Mouse (Mus musculus): ENCODE results near the gene Ovol3.
"Not testable (repeated sequence)": the region's sequence is repeated elsewhere in the genome, so short reads cannot be mapped to it uniquely, and the experiment has no call there.

The Ovol3 gene

DNA sequence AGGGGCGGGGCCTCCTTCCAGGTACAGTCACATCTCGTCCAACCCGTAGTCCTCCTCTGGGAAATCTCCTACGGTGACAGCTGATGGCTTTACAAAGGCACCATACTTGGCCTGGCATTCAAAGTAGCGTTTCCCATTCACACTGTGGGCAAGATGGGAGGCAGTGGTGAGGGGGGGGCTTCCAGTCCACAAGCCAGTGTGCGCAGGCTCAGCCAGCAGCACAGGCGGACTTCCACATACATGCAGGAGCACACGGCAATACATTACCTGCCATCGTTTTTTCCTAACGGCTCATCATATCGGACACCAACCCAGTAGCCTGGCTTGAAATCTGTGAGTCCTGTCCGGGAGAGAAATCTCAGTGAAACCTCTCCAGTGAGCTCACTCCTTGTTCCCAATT, 11.3 kb downstream of the Ovol3 start:
- in situ Hi-C loops (cut with MboI, MseI), result no loop called here

DNA sequence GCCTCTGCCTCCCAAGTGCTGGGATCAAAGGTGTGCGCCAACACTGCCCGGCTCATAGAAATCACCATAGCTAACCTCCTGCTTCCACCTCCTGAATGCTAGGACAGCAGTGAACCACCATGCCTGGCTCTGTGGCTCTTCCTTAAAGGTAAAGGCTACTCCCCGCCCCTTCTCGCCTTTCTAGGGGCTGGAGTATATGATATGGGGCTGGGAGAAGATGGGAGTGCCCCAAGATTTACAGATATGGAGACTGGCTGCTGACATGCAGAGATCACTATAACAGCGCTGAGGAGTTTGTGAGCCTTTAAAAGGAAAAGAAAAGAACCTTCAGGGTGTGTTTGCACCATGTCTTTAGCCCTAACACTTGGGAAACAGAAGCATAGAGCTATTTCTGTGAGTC, 13.3 kb downstream of the Ovol3 start:
- in situ Hi-C loops (cut with MboI, MseI), result no loop called here

DNA sequence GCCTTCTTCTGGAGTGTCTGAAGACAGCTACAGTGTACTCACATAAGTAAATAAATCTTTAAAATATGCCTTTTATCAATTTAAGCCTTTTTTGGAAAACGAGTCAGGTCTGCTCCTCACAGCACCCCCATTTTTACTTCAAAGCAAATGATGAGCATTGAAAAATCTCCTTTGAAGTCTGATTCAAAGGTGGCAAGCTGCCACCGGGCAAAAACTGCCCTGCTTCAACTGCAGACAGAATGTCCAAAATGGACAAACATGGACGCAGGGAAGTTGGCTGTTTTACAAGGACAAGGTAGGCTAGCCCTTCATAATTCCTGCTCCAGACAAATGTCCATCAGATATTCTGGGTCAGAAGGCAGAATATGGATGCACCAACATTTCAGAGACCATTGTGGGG, 14.1 kb downstream of the Ovol3 start:
- in situ Hi-C loops (cut with MboI, MseI), result no loop called here

DNA sequence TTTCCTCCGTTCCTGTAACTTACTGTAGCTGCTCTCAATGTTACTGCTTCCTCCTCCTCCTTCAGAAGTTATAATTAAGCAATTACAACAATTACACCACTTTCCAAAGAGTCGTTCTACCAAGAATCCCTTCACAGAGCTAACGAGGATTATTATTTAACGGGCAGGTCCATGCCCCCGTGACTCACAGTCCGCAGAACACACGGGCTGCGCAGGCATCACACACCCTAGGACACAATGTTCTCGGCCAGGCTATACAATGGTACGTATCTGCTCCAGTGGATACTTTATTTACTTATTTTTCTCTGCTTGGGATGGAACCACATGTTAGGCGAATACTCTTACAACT, 15.5 kb downstream of the Ovol3 start:
- in situ Hi-C loops (cut with MboI, MseI), result no loop called here

DNA sequence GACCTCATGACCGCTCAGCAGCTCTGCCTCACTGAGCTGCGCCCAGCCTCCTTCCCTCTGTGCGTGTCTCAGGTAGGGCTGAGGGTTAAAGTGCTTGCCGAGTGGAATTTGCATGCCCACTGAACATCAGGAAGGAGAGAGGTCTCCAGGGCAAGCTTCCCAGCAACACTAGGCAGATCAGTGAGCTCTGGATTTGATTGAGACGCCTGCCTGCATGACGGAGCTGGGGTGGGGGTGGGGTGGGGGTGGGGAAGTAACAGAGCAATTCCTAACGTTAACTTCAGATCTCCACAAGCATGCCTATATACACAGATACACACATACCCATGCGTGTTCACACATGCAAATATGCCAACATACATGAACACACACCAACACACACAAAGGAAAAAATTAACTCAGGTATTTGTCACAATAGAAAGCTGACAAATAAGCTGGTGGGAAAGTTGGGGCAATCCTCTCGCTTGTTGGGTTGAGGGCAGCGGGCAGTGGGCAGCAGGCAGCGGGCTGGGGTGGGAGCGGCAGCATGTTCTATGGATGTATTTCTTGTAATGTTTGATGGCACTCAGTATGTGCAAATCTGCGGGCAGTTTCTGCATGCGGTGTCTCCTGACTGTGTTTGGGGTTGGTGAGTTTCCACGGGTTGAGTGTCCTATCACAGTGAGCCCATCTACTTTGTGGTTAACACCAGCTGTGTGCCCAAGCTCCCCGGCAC, 16.1 kb downstream of the Ovol3 start:
- in situ Hi-C loops (cut with MboI, MseI), result loop anchor here (5.0 kb wide), 1 partner anchor 37 kb away; the partner anchor contains the start of gene Cox7a1

DNA sequence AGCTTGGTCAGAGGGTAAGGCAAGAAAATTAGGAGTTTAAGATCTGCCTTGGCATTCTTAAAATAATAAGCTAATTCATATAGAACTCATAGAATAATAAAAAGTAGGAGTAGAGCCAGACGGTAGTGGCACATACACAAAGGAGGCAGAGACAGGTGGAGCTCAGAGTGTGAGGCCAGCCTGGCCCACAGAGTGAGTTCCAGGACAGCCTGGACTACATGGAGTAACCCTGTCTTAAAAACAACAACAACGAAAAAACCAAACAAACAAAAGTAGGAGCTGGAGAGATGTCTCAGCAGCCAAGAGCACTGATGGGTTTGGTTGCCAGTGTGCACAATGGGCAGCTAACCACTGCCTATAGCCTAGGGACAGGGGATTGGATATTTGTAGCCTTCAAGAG, 18.2 kb downstream of the Ovol3 start:
- in situ Hi-C loops (cut with MboI, MseI), result loop anchor here (5.0 kb wide), 1 partner anchor 35 kb away; the partner anchor contains the start of gene Cox7a1

DNA sequence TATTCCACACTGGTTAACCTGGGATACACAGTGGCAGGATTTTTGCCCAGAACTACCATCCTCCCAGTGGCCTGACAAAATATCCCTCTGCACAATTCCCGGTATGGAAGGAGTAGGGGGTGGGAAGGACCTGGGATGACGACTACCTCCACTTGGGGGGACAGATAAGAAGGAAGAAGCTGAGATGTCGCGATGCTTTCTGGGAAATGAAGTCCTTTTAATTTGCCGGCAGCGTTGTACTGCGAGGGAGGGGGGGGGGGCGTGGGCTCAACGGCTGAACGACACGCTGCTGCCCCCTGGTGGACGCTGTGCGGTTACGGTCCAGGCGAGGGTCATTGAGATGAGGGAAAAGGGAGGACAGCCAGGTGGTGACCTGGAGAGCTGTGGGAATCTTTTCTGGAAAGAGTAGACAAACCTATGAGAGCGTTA, 18.8 kb downstream of the Ovol3 start:
- in situ Hi-C loops (cut with MboI, MseI), result loop anchor here (5.0 kb wide), 1 partner anchor 34 kb away; the partner anchor contains the start of gene Cox7a1

DNA sequence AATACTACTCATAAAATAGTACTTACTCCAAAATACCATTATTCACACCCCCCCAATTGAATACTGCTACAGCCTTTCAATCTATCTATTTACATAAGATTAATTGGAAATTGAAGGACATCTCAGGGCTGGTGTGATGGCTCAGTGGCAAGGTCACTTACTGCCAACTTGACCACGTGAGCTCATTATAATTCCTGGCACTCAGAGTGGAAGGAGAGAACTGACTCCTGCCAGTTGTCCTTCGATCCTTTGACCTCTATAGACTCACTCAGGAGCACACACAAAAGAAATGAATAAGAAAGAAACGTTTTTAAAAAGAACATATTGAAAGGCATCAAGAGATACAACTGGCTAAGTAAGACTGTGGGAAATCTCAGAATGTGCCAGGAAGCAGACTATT, 19.6 kb downstream of the Ovol3 start:
- in situ Hi-C loops (cut with MboI, MseI), result loop anchor here (5.0 kb wide), 1 partner anchor 34 kb away; the partner anchor contains the start of gene Cox7a1

DNA sequence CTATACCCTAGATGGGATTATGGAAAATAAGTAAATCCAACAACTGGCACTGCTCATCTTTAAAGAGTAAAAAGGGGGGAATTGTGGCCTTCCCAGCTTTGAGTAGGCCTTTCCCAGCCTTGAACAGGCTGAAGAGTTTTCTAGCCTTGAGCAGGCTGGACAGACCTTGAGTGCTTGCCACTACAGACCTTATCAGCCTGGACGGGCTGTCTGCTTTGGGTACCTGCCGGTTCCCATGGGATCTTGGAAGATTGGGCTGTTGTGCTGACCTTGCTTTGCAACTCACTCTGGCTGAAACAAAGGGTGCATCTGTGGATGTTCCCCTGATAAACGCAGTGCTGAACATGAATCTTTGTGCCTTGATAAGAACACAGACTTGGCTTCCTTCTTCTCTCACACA, 21.6 kb downstream of the Ovol3 start:
- in situ Hi-C loops (cut with MboI, MseI), result no loop called here

DNA sequence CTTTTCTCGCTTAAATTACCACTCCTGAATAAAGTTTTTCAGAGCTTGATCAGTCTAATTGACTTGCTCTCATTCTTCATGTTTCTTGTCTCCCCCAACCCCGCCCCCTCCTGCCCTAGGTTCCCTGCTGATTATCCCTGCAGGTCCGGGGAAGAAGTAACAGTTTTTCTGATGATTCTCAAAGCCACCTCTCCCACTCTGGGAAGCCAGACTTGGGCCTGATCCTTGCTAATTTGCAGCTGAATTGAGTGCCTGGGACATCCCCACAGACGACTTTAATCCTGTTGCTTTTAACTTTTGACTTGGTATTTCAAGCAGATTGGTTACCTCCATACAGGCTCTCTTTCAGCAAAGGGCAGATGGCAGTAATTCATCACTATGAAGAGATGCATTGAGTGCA, 24.5 kb downstream of the Ovol3 start:
- in situ Hi-C loops (cut with MboI, MseI), result no loop called here

DNA sequence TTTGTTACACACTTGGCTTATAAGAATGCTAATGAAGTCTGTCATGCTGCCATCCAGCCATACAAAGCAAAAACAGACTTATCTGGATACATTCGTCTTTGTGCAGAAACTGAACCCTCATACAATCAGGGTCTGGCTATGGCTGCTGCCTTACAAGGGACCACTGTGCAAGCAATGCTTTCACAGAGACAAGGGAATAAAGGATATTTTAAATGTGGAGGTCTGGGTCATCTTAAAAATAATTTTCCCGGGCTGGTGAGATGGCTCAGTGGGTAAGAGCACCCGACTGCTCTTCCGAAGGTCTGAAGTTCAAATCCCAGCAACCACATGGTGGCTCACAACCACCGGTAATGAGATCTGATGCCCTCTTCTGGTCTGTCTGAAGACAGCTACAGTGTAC, 29.2 kb downstream of the Ovol3 start:
- in situ Hi-C loops (cut with MboI, MseI), result not testable (repeated sequence)

DNA sequence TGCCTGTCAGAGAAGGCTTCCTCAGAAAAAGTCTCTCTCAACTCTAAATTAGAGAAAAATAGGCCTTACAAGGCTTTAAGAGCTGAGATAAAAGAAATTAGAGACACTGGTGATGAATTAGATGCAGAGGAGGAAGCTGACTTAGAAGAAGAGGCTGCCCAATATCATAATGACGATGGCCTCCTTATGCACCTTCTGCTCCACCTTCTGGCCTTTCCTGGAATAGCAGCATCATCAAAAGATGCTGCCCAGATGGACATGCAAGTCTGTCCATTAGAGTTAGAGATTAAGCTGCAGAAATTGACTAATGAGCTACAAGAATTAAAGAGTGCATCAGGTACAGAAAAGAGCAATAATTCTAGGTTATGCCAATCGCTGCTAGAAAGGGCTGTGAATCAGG, 30.1 kb downstream of the Ovol3 start:
- in situ Hi-C loops (cut with MboI, MseI), result no loop called here

DNA sequence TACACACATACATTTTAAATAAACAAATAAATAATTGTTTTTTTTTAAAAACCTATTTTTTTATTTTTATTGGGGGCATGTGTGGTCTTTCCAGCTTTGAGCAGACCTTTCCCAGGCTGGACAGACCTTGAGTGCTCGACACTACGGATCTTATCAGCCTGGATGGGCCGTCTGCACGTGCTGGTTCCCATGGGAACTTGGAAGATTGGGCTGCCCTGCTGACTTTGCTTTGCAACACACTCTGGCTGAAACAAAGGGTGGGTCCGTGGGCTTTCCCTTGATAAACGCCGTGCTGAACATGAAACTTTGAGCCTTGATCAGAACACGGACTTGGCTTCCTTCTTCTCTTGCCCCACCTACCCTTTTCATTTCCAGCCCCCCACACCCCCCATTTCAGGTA, 31.1 kb downstream of the Ovol3 start:
- in situ Hi-C loops (cut with MboI, MseI), result no loop called here

DNA sequence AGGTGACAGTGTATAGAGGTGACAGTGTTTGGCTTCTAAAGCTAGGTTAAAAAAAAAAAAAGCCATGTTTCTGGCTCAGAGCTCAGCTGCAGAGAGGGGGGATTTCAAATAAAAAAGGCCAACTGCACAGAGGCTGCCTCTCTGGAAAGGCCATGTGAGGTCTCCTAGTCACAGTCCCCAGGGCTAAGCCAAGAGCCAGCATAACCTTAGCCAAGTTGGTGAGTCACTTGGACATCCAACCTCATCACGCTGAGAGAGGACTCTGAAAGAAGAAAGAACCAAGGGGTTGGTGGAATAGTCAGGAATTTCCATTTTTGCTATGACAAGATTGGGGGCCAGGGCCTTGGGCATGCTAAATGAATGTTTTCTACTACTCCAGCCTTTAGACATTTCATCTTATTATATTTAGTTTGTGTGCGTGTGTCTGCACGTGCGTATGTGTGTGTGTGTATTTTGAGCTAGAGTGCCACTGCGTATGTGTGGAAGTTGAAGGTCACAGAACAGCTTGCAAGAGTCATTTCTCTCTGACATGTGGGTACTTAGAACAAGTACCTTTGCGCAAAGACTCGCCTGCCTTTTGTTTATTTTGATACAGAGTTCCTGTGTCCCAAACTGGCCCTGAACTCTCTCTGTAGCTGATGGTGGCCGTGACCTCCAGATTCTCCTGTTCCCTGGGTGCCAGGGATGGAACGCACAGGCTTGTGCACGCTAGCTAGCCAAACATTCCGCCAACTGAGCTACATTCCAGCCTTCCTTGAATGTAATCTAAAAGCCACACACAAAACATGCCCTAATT, 32.4 kb downstream of the Ovol3 start:
- in situ Hi-C loops (cut with MboI, MseI), result no loop called here

DNA sequence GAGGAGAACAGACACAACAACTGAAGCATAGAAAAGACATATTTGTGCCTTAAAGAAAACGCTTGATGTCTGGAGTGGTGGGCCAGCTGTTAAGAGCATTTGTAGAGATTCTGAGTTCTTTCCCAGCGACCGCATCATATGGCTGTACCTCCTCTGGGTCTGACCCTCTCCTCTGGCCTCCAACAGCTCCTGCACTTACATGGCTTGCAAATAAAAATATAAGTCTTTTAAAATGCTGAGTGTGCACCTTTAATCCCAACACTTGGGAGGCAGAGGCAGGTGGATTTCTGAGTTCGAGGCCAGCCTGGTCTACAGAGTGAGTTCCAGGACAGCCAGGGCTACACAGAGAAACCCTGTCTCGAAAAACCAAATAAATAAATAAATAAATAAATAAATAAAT, 34.9 kb downstream of the Ovol3 start:
- in situ Hi-C loops (cut with MboI, MseI), result not testable (repeated sequence)

DNA sequence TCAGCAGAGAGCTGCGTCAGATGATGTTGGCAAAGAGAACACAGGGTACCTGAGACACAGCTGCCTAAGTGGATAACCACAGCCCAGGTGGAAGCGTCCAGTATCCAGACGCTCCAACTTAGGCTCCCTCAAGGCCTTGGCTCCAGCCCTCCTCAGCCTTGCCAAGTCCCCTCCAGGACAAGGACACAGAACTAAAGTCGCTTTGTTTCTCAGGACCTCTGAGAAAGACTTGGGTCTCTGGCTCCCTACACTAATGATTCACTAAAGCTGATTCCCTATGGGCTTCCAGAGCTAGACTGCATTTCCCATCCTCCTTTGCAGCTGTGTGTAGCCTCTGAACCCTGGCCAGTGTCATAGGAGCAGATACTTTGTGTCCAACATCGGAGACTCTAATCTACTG, 35.3 kb downstream of the Ovol3 start:
- in situ Hi-C loops (cut with MboI, MseI), result no loop called here

DNA sequence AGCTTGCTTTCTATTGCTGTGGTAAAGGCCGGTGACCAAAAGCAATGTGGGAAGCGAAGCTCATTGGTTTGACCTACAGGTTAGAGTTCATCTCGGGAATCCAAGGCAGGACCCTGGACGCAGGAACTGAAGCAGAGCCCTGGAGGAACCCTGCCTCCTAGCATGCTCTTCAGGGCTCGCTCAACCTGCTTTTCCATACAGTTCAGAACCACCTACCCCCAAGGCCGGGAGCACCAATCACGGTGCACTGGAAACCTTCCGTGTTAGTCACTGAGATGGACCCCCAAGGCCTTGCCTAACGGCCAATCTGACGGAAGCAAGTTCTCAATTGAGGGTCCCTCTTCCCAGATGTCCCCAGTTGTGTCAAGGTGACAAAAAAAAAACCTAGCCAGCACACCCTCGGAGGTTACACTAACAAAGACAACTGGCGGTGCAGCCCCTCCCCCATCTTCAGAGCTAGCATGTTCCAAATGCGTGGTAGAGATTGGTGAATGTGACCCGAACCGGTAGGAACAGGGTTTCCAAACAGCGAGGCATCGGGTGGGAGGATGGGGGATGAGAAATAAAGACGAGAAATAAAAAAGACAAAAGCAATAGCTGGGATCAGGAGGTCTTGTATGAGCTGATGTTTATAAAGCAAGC, 35.9 kb downstream of the Ovol3 start:
- in situ Hi-C loops (cut with MboI, MseI), result no loop called here

DNA sequence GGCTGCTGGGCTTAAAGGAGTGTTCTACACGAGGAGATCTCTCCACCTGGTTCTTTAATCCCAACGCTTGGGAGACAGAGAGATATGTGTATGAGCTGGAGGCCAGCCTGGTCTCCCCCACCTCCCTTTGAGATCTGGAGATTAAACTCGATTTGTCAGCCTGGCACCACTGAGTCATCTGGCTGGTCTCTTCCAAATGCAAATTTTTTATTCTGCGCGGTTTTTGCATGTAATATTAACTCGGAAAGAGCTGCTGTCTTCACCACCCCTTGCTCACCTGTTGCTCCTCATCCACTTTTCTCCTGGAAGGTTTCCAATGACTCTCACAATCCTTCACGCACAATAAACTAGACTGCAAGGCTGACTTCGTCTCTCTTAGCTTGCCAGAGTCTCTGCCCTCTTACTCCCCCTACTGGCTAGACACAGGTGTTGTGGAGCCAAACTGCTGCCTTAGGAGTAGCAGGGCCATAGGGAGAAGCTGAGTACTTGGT, 37.0 kb downstream of the Ovol3 start, which contains the start of gene Capns1:
Gene Capns1, minus strand, starts transcription at position 331 of the 491 bp plus-strand sequence.
- in situ Hi-C loops (cut with MboI, MseI), result no loop called here

DNA sequence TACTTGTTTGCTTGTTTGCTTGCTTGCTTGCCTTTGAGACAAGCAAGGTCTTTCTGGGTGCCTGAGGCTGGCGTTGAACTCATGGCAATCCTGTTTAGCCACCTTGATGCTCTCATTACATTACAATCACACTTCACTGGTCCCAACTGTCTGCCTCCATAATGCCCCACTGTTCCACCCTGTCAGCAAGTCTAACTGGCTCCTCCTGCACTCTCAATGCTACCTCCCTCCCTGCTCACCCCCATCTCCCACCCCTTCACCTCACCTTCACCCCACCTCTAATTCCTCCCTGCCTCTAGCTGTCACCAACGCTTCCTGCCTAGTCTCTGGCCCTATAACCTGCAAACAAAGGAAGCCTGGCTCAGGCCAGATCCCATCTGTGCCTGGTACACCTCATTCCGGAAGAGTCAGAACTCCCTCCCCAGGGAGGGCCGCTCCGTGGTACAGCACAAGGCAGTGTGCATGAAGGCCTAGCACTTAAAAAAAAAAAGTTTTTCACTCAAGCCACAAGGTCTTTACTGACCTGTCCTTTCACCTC, 37.9 kb downstream of the Ovol3 start:
- in situ Hi-C loops (cut with MboI, MseI), result no loop called here

DNA sequence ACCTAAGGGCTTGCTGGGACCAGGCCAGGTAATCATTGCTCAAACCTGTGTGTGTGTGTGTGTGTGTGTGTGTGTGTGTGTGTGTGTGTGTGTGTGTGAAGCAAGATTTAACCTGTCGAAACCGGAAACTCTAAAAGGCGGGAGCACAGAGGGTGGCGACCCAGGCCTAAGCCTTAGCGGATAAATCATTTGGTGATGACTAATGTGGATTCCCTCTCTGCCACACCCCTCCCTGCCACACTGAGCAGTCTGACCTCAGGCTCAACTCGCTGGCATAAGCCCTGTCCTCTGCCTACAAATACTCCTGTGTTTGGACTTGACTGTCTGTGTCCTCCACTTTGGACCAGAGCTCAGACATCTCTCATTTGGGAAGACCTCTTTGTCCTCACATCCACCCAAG, 39.4 kb downstream of the Ovol3 start:
- in situ Hi-C loops (cut with MboI, MseI), result no loop called here

DNA sequence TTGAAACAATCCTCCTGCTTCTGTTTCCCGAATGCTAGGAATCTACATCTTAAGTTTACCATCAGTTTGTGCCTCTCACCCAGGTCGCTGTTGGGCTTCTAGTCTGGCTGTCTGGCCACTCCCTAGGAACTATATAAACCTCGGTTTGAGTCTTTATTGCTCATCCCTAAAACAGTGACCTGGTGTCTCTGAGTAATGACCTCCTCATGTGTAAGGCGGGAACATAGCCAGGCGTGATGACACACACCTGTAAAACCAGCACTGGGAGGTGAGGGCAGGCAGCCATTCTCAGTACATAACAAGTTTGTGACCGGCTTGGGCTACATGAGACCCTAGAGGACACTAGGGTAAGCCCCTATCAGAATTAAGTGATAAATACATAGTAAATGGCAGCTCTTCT, 40.1 kb downstream of the Ovol3 start:
- in situ Hi-C loops (cut with MboI, MseI), result no loop called here

DNA sequence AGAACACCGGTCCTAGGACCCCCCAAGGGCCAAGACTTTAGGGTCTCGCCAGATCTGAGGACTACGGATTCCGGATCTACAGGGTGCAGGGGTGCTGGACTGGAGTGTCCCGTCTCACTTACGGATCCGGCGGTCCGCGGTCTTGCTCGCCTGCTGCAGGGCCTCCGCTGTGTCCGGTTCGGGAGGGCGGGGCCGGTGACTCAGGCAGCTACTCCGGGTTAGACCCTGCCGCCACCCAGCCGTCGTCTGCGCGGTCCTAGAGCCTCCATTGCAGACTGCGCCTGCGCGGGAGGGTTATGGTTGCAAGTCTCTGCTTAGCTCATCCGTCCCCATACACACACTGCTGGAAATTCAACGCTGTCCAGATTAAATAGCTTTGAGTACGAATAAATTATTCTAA, 40.6 kb downstream of the Ovol3 start:
- in situ Hi-C loops (cut with MboI, MseI), result no loop called here
